Mouse (Mus musculus): ENCODE measurements around the gene Cfap46.

GRCm38 (mm10) chr7:139692641-139693294 is 9.2 kb upstream of the Cfap46 start:
- TF ChIP-seq POLR2A (IDR thresholded peaks at IDR 0.05; ENCODE audit: insufficient read depth, low read depth, low read length) (no peak), CTCF (IDR thresholded peaks at IDR 0.05; ENCODE audit: insufficient read depth, low read depth, low read length) (no peak)

Measured in olfactory bulb, adult 2 months (tissue).